Mouse (Mus musculus) cerebellum, postnatal 4 days (tissue): ENCODE data around the gene Srpk2.
"Not testable (repeated sequence)": the region's sequence is repeated elsewhere in the genome, so short reads cannot be mapped to it uniquely, and the experiment has no call there.

Source experiments
- DNase-seq, 2 experiments: peaks; one replicate each; pipeline ENCODE4 v3.0.0; 2022; ENCODE audit warnings: low spot score in 2 of 2, mixed read lengths in 1 of 2

The Srpk2 gene

DNA sequence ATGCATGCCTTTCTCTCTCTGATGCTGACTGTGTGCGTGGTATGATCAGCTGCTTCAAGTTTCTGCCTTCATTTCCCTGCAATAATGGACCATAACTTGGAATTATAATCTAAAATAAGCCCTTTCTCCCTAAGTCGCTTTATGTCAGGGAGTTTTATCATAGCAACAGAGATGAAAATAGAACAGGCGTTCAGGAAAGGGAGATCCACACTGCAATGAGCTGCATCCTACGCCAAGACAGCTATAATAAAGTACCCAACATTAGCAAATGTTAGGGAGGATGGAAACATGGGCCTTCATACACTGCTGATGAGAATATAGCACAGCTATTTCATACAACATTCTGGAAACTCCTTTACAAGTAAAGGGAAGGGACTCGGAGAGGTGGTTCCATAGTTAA, 116.2 kb downstream of the Srpk2 start:
- no peak for DNase-seq

DNA sequence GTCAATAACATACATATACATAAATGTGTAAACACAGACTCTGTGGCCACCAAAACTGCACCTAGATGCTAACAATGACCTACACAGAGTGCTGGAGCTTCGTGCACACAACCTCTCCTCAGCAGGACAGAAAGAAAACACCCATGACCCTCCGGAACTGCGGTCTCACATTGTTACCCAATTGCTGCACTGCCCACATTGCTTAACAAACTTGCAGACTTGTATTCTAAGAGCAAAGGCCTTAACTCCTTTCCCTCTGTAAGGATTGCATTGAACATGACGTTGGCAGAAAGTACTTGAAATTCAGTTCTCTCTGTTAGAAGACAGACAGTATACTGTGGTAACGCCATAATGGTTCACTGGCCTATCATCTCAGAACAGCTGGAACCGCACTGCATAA, 118.0 kb downstream of the Srpk2 start:
- no peak for DNase-seq

DNA sequence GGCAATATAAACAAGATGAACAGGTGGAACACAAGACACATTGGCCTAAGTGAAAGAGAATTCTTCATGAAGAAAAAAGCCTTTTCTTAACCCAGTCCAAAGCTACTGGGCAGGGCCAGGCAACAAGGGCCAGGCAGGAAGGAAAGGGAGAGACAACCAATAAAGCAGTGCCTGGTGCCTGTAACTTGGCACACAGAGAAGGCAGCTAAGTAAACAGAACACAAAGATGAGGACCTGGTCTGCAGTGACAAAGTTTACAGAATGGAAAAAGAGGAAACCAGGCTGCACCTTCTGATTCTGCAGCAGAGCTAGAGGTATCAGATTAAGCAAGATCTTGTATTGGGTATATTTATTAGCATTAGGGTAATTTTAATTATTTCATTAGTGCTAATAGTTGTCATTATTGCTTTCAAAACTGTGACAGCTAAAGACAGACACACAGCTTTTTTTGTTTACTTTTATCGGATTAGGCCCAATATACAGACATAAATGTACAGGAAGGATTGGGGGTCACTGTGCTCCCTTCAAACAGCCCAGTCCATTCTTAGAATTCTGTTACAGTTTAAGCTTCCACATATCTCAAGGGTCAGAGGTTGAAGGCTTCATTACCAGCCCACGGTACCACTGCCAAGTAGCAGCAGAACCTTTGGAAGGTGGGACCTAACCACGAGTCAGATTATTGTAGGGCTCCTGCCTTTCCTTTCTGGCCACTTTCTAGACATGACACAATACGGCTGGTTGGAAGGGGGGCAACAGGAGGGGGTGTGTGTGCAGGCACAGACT, 121.9 kb downstream of the Srpk2 start:
- no peak for DNase-seq

DNA sequence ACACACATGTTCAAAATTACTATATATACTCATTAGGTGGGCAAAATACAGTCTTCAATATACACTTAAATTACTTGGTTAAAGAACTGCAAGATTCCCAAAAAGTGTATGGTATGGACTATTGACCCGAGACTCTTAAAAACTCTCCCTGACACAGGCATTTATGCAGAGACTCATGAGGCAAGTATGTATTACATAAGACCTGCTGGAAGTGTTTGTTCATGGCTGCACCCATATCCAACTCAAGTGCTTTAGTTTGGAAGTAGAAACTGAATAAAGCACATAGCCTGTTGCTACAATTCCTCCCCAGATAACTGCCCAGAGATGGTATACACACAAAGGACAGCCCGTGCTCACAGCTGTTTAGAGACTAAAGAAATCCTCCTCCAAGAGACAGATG, 123.2 kb downstream of the Srpk2 start:
- no peak for DNase-seq

DNA sequence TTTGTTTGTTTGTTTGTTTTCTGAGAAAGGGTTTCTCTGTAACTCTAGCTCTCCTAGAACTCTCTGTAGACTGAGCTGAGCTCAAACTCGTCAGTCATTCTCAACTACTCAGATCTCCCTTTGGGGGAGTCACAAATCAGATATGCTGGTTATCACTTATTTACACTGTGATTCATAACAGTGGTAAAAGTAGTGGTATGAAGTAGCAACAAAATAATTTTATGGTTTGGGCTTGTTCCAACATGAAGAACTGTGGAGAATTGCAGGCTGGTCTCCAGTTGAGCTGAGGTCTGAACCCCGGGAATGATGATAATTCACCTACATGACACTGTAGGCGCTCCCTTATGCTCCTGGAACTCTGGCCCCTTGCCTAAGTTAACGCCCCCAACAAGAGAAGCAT, 124.2 kb downstream of the Srpk2 start:
- DNase-seq, result no peak

DNA sequence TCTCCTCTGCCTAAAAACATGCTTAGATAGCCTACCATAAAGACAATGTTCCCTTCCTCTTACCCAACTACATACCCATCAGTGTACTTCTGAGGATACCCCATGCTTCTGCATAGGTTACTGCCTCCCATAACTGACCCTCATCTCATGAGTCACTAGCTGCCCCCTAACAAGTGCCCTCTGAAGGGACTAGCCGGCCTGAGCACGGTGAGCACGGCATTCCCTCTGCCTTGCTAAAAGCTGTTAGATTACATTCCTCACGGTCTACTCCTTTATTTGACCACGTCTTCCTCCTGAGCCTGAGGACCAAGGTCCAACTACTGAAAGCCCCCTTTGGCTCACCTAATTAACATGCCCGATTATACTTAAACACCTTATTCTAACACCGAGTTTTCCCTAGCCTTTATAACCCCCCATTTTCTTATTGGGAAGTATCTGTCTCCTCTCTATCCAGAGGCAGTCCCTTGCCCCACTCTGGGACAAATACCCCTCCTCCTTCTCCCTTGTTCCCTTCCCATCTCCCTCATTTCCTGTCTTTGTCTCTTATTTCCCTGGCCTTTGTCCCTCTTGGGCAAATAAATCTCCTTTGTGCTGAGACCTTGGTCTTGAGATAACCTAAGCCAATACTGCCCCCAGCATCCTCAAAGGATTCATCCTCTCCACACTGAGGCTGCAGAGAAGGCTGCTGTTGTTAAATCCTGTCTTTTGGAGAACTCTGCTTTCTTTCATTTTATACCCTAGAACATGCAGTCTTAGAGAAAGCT, 128.2 kb downstream of the Srpk2 start:
- no peak for DNase-seq

DNA sequence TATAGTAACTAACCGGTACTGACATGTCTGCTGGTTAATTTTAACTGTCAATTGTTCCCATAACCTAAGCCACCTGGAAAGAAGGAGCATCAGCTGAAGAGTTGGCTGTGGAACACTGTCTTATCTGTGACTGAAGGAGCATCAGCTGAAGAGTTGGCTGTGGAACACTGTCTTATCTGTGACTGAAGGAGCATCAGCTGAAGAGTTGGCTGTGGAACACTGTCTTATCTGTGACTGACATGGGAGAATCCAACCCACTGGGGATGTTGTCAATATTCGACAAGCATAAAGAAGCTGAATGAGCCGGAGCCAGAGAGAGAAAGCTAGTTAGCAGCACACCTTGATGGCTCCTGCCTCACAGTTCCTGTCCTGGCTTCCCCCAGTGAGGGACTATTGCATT, 131.1 kb downstream of the Srpk2 start:
- not testable (repeated sequence) for DNase-seq

DNA sequence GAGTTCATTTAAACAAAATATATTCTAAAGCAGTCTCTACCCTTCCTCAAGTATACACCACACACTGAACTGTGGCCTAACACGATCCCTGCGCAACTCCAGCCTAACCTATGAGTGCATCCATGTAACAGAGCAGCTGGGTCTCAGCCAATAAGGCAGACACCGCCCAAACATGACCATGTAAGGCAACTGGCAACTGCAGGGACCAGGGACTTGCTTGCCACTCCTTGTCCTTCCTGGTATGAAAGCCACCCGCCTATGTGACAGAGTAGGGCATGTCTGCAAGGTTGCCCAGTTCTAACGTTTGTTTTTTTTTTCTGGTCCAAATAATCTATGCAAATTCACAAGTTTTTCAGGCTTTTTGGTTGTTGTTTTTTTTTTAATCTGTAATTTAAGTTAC, 132.7 kb downstream of the Srpk2 start:
- DNase-seq, result no peak

DNA sequence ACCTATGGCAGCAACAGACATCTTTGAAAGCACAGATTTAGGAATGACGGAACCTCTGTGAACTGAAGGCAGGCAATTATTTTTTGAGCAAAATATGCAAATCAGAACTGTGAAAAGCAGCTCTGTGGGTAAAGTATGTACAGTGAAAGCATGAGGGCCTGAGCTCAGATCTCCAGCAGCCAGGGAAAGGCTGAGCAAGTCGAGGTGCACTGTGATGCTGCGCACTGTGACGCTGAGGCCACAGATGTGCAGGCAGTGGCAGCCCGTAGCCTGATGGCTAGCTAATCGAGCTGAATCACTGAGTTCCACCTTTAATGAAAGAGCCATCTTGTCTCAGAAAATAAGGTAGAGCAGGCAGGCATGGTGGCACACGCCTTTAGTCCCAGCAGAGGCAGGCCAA, 148.7 kb downstream of the Srpk2 start:
- no peak for DNase-seq

DNA sequence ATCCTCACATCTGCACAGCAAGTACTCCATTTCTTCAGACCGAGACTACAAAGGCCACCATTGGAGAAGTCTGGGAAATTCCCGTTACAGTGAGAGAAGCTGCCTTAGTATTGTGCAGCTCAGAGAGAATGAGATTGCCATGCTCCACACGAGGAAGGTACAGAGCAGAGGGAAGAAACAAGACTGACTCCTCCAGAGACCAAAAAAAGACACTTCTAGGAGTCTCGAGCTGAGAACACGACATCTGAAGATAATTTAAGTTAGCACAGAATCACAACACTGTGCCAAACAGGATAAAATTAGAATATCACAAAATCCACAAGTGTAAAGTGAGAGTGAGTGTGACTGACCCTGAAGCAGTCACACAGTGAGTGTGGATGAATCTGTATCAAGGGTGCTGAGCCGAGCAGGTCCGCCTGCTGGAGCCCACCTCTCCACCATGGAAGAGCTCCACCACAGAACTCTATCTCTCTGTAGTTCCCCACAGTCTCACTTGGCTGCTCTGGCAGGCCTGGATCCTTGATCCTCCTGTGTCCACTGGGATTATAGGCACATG, 152.8 kb downstream of the Srpk2 start:
- no peak for DNase-seq

DNA sequence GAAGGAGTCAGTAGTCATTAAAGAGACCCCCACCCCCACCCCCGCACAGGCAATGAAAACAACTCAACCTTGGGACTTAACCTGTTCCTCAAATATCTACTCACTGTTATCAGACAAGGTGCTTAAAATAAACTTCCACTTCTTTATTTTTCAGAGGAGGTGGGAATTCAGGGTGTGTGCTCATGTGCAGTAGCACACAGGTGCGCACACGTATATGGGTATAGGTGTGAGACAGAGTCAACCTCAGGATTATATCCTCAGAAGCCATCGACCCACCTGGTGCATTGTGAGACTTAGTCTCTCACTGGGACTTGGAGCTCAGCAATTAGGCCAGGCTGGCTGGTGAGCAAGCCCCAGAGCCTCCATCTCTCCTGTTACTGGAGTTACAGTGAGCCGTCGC, 153.3 kb downstream of the Srpk2 start:
- no peak for DNase-seq

DNA sequence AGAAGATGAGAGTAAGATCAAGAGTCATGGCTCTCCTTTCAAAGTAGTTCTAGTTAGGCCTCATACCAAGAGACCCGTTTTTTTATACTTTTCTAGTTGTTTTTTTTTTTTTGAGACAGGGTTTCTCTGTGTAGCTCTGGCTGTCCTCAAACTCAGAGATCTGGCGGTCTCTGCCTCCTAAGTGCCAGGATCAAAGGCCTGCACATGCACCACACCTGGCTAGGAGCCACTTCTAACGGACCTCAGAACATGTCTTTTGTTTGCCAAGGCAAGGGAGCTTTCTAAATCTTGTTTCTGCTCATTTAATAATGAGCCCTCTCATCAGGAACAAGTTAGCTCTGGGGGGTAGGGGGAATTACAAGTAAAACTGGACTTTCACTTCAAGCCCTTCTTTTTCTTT, 159.8 kb downstream of the Srpk2 start:
- no peak for DNase-seq

DNA sequence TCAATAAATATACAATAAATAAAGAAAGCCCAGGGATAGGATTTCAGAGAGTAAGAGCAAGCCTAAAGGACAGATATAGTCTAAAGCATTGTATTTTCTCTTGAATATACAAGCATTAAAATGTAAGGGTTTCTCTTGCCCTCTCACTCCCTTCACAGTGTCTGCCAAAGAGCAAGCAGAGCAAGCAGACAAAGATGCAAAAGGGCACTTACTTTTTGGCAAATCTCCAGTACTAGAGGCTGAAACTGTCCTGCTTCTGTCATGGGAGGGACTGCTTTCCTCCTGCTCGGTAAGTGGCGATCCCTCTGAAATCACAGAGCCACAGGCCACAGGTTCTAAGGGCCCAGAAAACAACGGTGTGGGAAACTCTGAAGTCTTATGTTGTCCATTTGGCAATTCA, 160.5 kb downstream of the Srpk2 start:
- DNase-seq, result no peak

DNA sequence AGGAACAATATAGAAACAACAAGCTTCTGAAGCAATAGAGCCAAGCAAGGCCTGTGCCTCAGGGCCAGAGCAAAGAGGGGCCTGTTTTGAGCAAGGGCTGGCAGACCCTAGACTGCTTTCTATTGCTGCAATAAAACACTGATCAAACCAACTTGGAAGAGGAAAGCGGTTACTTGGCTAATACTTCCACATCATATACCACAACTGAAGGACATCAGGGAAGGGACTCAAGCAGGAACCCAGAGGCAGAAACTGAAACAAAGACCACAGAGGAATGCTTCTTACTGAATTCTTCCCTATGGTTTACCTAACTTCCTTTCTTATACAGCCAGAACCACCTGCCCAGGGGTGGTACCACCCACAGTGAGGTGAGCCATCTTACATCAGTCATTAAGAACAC, 162.8 kb downstream of the Srpk2 start:
- no peak for DNase-seq

DNA sequence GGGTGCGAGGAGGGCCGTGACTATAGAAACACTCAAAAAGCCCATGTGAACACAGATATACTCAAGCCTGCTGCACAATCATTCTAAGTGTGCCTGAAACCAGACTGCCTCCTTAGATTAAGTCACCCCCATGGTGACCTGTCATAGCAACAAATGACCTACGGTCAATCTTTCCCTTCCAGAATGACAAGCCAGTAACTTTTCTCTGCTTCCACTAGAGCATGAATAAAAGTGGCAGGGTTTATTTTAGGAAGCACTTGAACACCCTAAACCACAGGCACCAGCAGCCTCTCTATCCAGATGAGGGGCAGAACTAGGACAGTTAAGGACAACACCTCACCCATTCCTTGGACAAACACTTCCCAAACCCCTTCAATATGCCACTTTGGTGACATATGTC, 164.7 kb downstream of the Srpk2 start:
- DNase-seq, result no peak

DNA sequence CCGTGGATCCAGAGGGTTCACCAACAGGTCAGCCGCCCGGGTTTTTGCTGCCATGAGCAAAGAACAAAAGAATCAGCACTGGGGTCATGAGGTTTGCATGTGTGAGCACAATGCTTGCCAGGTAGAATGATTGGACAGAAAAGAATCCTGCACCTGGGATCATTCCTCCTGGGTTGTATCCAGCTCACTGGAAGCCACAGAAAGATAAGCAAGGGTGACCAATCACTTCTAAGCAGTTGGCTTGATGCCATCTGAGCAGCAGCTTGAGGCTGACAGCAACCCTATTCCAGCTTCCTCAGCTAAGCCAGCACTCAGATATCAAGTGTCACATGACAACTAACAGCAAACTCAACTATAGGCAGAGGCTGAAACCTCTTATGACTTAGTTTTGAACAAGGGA, 165.7 kb downstream of the Srpk2 start:
- peak in 1 of 2 experiments; percentile 29 for DNase-seq

DNA sequence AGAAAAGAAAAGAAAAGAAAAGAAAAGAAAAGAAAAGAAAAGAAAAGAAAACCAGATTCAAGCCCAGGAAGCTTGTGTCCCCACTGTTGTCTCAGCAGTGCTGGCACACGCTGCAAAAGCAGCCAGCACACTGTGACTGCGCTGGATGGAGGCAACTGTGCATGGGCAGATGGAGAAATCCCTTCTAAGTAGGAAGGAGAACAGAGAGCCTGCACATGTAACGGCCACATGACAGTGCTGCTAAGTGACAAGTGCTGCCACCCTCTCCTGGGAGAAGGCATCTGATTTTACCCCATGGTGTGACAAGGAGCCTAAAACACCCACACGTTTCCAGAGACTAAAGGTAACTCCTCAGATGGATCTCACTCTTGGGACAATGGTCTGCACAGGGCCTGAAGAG, 166.6 kb downstream of the Srpk2 start:
- DNase-seq, result no peak

DNA sequence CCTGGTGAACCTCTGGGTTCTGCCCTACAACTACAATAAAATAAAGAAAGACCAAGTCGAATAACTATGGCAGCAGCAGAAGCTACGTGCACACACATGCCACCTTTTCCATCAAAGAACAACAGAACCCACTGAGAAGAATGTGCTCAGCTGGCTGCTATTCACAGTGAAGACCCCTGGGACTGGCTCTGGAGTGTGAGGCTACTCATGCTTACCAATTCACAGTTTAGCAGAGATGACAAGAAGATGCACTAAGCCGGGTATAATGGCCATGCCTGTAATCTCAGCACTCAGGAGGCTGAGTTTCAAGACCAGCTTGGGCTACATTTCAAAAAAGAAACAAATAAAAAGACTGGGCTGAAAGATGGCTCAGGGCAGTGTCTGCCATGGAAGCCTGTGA, 167.5 kb downstream of the Srpk2 start:
- no peak for DNase-seq

DNA sequence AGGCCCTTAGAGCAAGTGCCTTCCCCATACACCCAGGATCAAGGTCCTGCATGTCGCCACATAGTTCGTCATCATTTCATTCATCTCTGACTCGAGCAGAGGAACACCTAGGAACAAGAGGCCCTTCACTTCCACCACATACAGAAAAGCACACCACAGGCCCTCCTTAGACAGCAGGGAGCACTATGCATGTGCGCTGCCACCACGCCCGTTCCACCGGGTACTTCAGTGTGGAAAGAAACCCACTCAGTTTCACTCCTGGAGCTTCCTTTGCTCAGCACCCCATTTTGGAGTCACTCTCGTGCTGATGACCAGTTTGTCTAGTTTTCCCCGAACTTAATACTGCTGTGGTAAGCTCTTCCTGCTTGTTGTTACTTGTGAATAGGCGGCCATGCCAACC, 169.4 kb downstream of the Srpk2 start:
- DNase-seq, result no peak

DNA sequence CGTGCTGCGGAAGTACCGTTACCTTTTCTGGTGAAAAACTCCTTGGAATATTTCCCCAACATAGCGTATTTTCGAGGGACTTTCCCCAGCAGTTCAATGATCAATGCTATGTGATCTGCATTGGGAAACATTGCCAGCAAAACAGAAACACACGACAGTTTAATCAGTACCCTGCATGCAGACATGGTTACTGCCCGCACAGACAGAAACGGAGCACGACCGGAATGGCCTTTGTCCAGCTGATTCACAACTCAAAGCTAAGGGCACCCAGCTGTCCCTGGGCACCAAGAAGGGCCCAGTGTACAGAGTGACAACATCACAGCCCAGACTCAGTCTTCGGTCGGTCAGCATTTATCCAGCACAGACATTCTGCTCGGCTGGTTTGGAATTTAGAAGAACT, 170.9 kb downstream of the Srpk2 start:
- no peak for DNase-seq

DNA sequence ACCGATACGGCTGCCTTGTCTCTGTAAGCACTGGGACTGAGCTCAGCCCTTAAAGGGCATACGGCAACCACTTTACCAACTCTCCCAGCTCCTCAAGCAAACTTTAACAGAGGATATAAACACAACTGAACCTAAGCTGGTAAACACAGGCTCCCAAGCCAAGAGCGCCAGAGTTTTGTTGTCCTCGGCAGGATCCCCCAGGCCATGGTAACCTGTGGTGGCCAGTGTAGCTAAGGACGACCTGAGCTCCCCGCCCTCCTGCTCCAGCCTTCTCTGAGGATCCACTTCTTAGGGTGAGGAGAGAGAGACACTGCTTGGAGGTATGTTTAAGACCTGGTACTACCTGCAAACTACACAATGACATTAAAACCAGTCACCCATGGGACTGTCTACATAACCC, 171.9 kb downstream of the Srpk2 start:
- no peak for DNase-seq

DNA sequence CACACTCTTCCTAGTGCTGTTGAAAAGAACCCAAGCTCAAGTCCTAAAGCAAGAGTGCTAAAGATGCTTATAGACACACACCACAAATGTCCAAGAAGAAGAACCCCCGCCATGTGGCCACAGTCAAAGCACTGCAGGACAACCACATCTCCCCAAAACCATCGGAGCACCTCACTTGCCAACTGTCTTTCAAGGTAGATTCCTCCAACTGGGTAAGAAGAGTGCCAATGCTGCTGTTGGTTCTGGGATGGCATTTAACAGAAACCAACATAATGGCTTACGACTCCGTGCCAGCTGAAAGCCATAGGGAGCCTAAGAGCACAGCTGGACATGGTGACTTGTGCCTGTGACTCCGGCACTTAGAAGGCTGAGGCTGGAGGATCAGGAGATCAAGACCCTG, 173.0 kb downstream of the Srpk2 start:
- DNase-seq, result no peak

DNA sequence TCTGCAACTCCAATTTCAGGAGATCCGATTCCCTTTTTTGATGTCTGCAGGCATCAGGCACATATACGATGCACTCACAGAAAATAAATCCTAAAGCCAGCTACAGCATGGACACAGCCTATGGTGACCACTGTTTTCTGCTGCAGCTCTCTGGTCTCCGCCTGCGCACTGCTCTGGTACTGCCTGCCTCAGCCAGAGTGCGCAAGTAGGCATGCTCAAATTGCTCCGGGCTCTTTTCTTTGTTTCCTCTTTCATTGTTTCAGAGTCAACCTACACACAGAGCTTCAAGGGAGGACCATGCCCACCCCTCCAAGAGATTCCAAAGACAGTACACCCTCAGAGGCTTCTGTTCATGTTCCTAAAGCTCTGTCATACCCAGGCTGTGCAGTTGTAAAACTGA, 175.8 kb downstream of the Srpk2 start:
- no peak for DNase-seq
